Mouse (Mus musculus) lung, embryonic 14.5 days (tissue): ENCODE measurements around the gene Vinac1. TPM values are rescaled to one million over a fixed set of nuclear protein-coding genes. Genes with fewer than 3 reads are reported as not detected.
"Not testable (repeated sequence)": the region's sequence is repeated elsewhere in the genome, so short reads cannot be mapped to it uniquely, and the experiment has no call there.

Source experiments
- ATAC-seq: fragments of 200-750 bp; cut with Nextera tagmentation; 2 replicates; pipeline ENCODE4 v1.8.0; 2017; ENCODE audit warnings: mild to moderate bottlenecking, moderate TSS enrichment, moderate library complexity; ENCODE audit not compliant: insufficient read depth
- DNase-seq: peaks from one replicate; pipeline ENCODE4 v3.0.0-alpha.2; 2015
- H3K27ac ChIP-seq: fragments of 300-500 bp; sonication (generic); 2 replicates; pipeline ENCODE4 v1.5.1; 2014; ENCODE audit warnings: low read depth, mild to moderate bottlenecking, moderate library complexity
- H3K27me3 ChIP-seq: fragments of 300-500 bp; sonication (generic); 2 replicates; pipeline ENCODE4 v1.6.1; 2014; ENCODE audit warnings: low read length, control low read depth; ENCODE audit not compliant: insufficient read depth
- H3K36me3 ChIP-seq: fragments of 300-500 bp; sonication (generic); 2 replicates; pipeline ENCODE4 v1.6.1; 2014; ENCODE audit warnings: control low read depth; ENCODE audit not compliant: insufficient read depth
- H3K4me1 ChIP-seq: fragments of 300-500 bp; sonication (generic); 2 replicates; pipeline ENCODE4 v1.6.1; 2014; ENCODE audit warnings: antibody characterized with exemption, control low read depth; ENCODE audit not compliant: insufficient read depth
- H3K4me2 ChIP-seq: fragments of 300-500 bp; sonication (generic); 2 replicates; pipeline ENCODE4 v1.6.1; 2014; ENCODE audit warnings: mild to moderate bottlenecking
- H3K4me3 ChIP-seq: fragments of 300-500 bp; sonication (generic); 2 replicates; pipeline ENCODE4 v1.5.1; 2014; ENCODE audit warnings: low read depth, low read length
- H3K9ac ChIP-seq: fragments of 300-500 bp; sonication (generic); 2 replicates; pipeline ENCODE4 v1.6.1; 2014
- H3K9me3 ChIP-seq: fragments of 300-500 bp; sonication (generic); 2 replicates; pipeline ENCODE4 v1.6.1; 2016; ENCODE audit warnings: low read depth, low read length, control low read depth
- CTCF ChIP-seq: IDR thresholded peaks from 2 replicates; pipeline ENCODE4 v1.5.1; 2016; ENCODE audit warnings: antibody characterized with exemption, low read depth
- WGBS: fragments of 180-500 bp; shearing (Covaris S2); extraction: QIAGEN DNeasy Blood & Tissue Kit; methylation state at CpG from one replicate; pipeline ENCODE4 v1.1.7; 2014; 5-methylcytosine and 5-hydroxymethylcytosine counted together
- polyA plus RNA-seq: library from polyadenylated mRNA; unstranded; fragments of >200 nt; fragmentation: Nextera tagmentation; extraction: Ambion mirVana; gene quantifications from 2 replicates; pipeline ENCODE4 v1.2.1, GENCODE M21; 2014

Gene Vinac1
- polyA plus RNA-seq, 1 experiment from 2014 or later: 0.17 TPM

GRCm38 (mm10) chr2:129040567-129040966 is 7.4 kb downstream of the Vinac1 start:
- Histone ChIP-seq H3K9me3 (no peaks in the 10 kb centered on the region), H3K27ac (no peak overlapping the region), H3K27me3 (peaks cover 26% of the 10 kb centered on the region), H3K4me1 (no peaks in the 10 kb centered on the region; the same call in 1 of the 2 replicates), H3K36me3 (no peaks in the 10 kb centered on the region), H3K4me2 (no peak overlapping the region), H3K4me3 (no peak overlapping the region), H3K9ac (no peak overlapping the region)
- 27% methylated on average over 6 of the region's 6 CpGs for WGBS
- DNase-seq: peak; percentile 46
- TF ChIP-seq CTCF: 0 out of 2 replicates have a peak, but pooled peaks have one; percentile 35
- ATAC-seq: no peak

DNA sequence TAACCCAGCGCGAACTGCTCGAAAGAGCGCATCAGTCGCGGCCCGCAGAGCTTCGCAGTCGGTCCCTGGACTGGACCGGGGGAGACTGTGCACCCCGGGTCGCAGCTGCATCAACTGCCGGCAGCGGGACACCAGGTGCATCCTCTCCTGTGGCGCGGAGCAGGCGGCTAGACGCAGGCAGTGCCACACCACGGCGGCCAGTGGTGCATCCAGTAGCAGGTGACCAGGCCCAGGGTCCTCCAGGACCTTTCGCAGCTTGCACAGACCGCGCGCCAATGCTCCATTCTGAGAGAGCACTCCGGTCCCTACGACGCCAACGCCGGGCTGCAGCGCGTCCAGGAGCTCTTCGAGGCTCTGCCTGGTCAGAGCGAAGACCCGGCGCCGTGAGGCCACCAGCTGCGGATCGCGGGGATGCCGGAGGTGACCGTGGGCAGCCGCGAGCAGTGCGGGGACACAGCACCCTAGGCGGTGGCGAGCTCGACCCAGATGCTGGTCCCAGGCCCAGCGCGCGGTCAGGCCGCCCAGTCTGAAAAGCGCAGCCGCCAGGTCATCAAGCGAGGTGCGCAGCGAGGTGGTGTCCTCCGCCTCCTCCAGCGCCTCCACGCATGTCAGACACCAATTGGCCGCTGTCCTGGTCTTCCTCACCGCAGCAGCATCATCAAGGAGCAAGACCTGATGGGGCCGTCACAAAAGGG is 8.9 kb downstream of the Vinac1 start:
- no peaks in the 10 kb centered on the region for H3K36me3 ChIP-seq
- ATAC-seq: peak; percentile 47; the same call in 1 of the 2 replicates
- no peak for TF ChIP-seq CTCF
- peak overlapping the region; percentile 90 for H3K4me2 ChIP-seq
- no peak overlapping the region for H3K27ac ChIP-seq
- peak overlapping the region; percentile 36 for H3K4me3 ChIP-seq
- DNase-seq: peak; percentile 59
- H3K27me3 ChIP-seq: peaks cover 26% of the 10 kb centered on the region
- 2% methylated on average over 62 of the region's 62 CpGs for WGBS
- H3K9me3 ChIP-seq: no peaks in the 10 kb centered on the region
- H3K9ac ChIP-seq: peak overlapping the region; percentile 39
- no peaks in the 10 kb centered on the region; the same call in 1 of the 2 replicates for H3K4me1 ChIP-seq

DNA sequence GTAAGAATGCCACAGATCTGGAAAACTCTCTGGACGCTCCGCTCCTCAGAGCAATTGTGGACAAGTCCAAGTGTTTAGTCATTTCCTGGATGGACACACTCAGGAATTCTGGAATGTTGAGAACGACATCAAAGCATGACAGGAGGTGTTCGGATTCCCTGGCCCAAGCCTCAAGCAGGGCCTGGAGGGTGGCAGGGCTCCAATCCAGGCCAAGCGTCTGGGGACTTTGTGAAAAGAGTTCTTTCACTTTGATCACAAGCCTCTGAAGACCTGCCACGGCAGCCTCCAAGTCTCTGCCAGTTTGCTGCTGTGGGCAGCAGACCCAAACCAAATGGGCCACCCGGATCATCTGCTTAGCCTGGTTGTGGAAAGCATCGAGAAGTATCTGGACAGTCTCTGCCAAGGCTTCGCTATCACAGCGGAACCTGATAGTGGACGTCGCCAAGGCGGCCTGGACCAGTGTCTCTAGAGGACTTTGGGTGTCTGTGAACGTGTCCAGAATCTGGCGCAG is 9.5 kb downstream of the Vinac1 start:
- Histone ChIP-seq H3K36me3 (no peaks in the 10 kb centered on the region), H3K27me3 (peaks cover 26% of the 10 kb centered on the region), H3K9me3 (no peaks in the 10 kb centered on the region), H3K4me3 (peak overlapping the region; percentile 36), H3K27ac (no peak overlapping the region), H3K9ac (peak overlapping the region; percentile 39), H3K4me2 (peak overlapping the region; percentile 90), H3K4me1 (no peaks in the 10 kb centered on the region; the same call in 1 of the 2 replicates)
- TF ChIP-seq CTCF: no peak
- DNase-seq: peak; percentile 28
- WGBS: 20% methylated on average over 15 of the region's 15 CpGs
- ATAC-seq: peak; percentile 28; the same call in 1 of the 2 replicates

DNA sequence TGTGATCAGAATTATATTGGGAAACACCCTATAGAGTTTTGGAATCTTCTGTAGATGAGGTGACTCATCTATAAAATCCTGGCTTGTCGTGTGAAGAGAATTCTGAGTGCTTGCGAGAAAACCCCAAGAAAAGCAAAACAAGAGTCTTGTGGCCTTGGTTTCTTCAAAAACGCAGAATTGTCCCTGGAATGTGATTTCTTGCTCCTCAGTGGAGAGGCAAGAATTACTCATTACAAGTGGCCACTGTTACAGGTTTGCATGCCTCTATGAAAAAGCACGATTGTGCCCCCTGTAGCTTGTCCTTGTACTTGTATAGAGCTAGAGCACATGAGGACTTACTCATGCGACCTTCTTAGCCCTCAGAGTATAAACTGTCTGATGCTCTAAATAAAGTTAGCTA is 12.6 kb downstream of the Vinac1 start:
- H3K4me1 ChIP-seq: no peaks in the 10 kb centered on the region; the same call in 1 of the 2 replicates
- H3K4me2 ChIP-seq: no peak overlapping the region
- no peaks in the 10 kb centered on the region for H3K9me3 ChIP-seq
- no peak for TF ChIP-seq CTCF
- WGBS: 66% methylated on average over 5 of the region's 5 CpGs
- DNase-seq: no peak
- no peak overlapping the region for H3K27ac ChIP-seq
- ATAC-seq: no peak
- no peaks in the 10 kb centered on the region for H3K36me3 ChIP-seq
- H3K27me3 ChIP-seq: peaks cover 26% of the 10 kb centered on the region
- H3K4me3 ChIP-seq: no peak overlapping the region
- no peak overlapping the region for H3K9ac ChIP-seq

DNA sequence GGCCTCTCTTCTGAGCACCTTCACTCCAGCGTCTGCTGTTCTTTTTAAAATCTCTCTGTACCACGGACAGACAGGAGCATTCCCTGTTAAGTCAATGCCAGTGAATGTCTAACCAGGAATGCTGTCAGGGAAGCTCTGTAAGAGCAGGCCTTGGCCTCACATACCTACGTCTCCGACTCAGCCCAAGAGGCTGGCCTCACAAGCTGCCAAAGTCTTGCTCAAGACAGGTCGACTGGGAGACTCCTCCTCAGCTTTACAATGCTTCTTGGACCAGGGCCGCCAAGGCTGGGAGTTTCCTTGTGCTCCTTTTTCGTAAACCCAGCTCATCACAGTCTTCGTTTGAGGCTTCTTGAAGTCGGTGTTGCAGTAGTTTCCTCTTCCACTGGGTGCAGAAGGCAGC is 23.2 kb downstream of the Vinac1 start:
- no peaks in the 10 kb centered on the region for H3K36me3 ChIP-seq
- no peaks in the 10 kb centered on the region for H3K4me1 ChIP-seq
- no peak overlapping the region for H3K4me3 ChIP-seq
- WGBS: 59% methylated on average over 9 of the region's 9 CpGs
- H3K4me2 ChIP-seq: no peak overlapping the region
- H3K9me3 ChIP-seq: no peaks in the 10 kb centered on the region
- no peak overlapping the region for H3K27ac ChIP-seq
- DNase-seq (peak; percentile 10), ATAC-seq (no peak)
- no peak overlapping the region for H3K9ac ChIP-seq
- H3K27me3 ChIP-seq: no peaks in the 10 kb centered on the region
- TF ChIP-seq CTCF: no peak

DNA sequence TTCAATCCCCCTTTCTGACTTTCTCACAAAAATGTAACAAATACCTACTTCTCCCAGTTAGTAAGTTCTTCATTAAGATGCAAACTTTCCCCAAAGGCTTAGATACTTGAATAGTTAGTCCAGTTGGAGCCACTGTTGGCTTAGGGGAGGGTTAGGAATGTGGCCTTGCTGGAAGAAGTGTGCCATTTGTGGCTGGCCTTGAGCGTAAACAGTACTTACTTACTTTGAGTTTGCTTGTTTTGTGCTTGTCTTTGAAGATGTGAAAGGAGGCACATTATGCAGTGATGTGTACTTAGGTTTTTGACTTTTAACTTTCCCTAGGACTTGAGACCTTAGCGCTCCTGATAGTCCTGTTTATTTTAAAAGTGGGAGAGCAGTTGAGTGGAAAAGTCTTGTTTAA is 27.9 kb downstream of the Vinac1 start:
- Histone ChIP-seq H3K36me3 (no peaks in the 10 kb centered on the region), H3K4me2 (no peak overlapping the region), H3K4me3 (no peak overlapping the region), H3K4me1 (no peaks in the 10 kb centered on the region), H3K27ac (no peak overlapping the region; the same call in 1 of the 2 replicates), H3K9me3 (no peaks in the 10 kb centered on the region), H3K27me3 (no peaks in the 10 kb centered on the region), H3K9ac (no peak overlapping the region)
- DNase-seq (peak; percentile 37), ATAC-seq (no peak)
- no peak for TF ChIP-seq CTCF
- WGBS: 27% methylated on average over 2 of the region's 2 CpGs

GRCm38 (mm10) chr2:129008867-129009266 is 39.1 kb downstream of the Vinac1 start:
- not testable (repeated sequence) for H3K36me3 ChIP-seq, DNase-seq, H3K4me1 ChIP-seq, H3K9me3 ChIP-seq, H3K27me3 ChIP-seq, H3K9ac ChIP-seq, H3K4me2 ChIP-seq, ATAC-seq, H3K27ac ChIP-seq, H3K4me3 ChIP-seq
- peak; percentile 43 for TF ChIP-seq CTCF
- WGBS: 84% methylated on average over 2 of the region's 2 CpGs
